Mouse (Mus musculus): ENCODE results near the gene Psmf1. TPM values are rescaled to one million over a fixed set of nuclear protein-coding genes. Genes with fewer than 3 reads are reported as not detected.

Psmf1 gene
- polyA plus RNA-seq, 1 experiment from 2014 or later = 43.4 TPM

- no peak overlapping the region for H3K9ac ChIP-seq
- no peak for ATAC-seq (ENCODE audit: insufficient read depth)
Measured at GRCm38 (mm10) chr2:151756277-151757061, 12.5 kb upstream of the Psmf1 start.

GRCm38 (mm10) chr2:151751330-151751729, 7.3 kb upstream of the Psmf1 start:
- ATAC-seq (ENCODE audit: insufficient read depth) = no peak
- WGBS (ENCODE audit: insufficient replicate concordance) = 53% methylated on average over 5 of the region's 5 CpGs
- Histone ChIP-seq H3K27me3 (peaks cover 15% of the 10 kb centered on the region), H3K4me3 (replicated peaks) (no peak overlapping the region), H3K4me1 (replicated peaks) (no peaks in the 10 kb centered on the region), H3K9ac (no peak overlapping the region), H3K27ac (replicated peaks) (no peak overlapping the region), H3K4me2 (no peak overlapping the region), H3K36me3 (replicated peaks) (no peaks in the 10 kb centered on the region), H3K9me3 (replicated peaks) (no peaks in the 10 kb centered on the region)

More at GRCm38 (mm10) chr2:151756277-151757061, 12.5 kb upstream of the Psmf1 start:
- H3K9me3 ChIP-seq (replicated peaks) = no peaks in the 10 kb centered on the region
- no peaks in the 10 kb centered on the region for H3K4me1 ChIP-seq (replicated peaks)
- no peaks in the 10 kb centered on the region; the same call in 1 of the 2 replicates for H3K27me3 ChIP-seq
- 37% methylated on average over 9 of the region's 9 CpGs for WGBS (ENCODE audit: insufficient replicate concordance)
- H3K4me2 ChIP-seq = no peak overlapping the region
- no peak overlapping the region for H3K4me3 ChIP-seq (replicated peaks)
- no peak overlapping the region for H3K27ac ChIP-seq (replicated peaks)
- no peaks in the 10 kb centered on the region for H3K36me3 ChIP-seq (replicated peaks)

GRCm38 (mm10) chr2:151747847-151748705, 4.1 kb upstream of the Psmf1 start:
- ATAC-seq (ENCODE audit: insufficient read depth) = no peak
- Histone ChIP-seq H3K4me1 (replicated peaks) (peaks cover 17% of the 10 kb centered on the region), H3K27me3 (peaks cover 19% of the 10 kb centered on the region), H3K36me3 (replicated peaks) (no peaks in the 10 kb centered on the region), H3K9me3 (replicated peaks) (no peaks in the 10 kb centered on the region), H3K9ac (no peak overlapping the region), H3K4me2 (no peak overlapping the region), H3K27ac (replicated peaks) (no peak overlapping the region), H3K4me3 (replicated peaks) (no peak overlapping the region)
- WGBS (ENCODE audit: insufficient replicate concordance) = 37% methylated on average over 19 of the region's 19 CpGs

GRCm38 (mm10) chr2:151742850-151743679, 921 bp downstream of the Psmf1 start:
- peak; percentile 74 for ATAC-seq (ENCODE audit: insufficient read depth)
- H3K27me3 ChIP-seq = peaks cover 14% of the 10 kb centered on the region
- peak overlapping the region; percentile 94 for H3K27ac ChIP-seq (replicated peaks)
- H3K4me2 ChIP-seq = peak overlapping the region; percentile 76
- WGBS (ENCODE audit: insufficient replicate concordance) = 23% methylated on average over 6 of the region's 6 CpGs
- no peaks in the 10 kb centered on the region for H3K36me3 ChIP-seq (replicated peaks)
- H3K4me1 ChIP-seq (replicated peaks) = peaks cover 62% of the 10 kb centered on the region
- peak overlapping the region; percentile 42; the same call in 1 of the 2 replicates for H3K9ac ChIP-seq
- no peaks in the 10 kb centered on the region for H3K9me3 ChIP-seq (replicated peaks)
- H3K4me3 ChIP-seq (replicated peaks) = peak overlapping the region; percentile 20

GRCm38 (mm10) chr2:151742084-151742483, 1.9 kb downstream of the Psmf1 start:
- H3K27me3 ChIP-seq = peaks cover 6% of the 10 kb centered on the region; the same call in 1 of the 2 replicates
- peaks cover 72% of the 10 kb centered on the region for H3K4me1 ChIP-seq (replicated peaks)
- H3K9ac ChIP-seq = no peak overlapping the region

GRCm38 (mm10) chr2:151740741-151741526, 3.1 kb downstream of the Psmf1 start:
- peak overlapping the region; percentile 76 for H3K4me2 ChIP-seq
- H3K36me3 ChIP-seq (replicated peaks) = peaks cover 4% of the 10 kb centered on the region; the same call in 1 of the 2 replicates
- H3K9ac ChIP-seq = peak overlapping the region; percentile 93
- H3K9me3 ChIP-seq (replicated peaks) = no peaks in the 10 kb centered on the region
- ATAC-seq (ENCODE audit: insufficient read depth) = peak; percentile 70
- peak overlapping the region; percentile 74 for H3K4me3 ChIP-seq (replicated peaks)
- under 1% methylated on average over 61 of the region's 61 CpGs for WGBS (ENCODE audit: insufficient replicate concordance)
- peaks cover under 1% of the 10 kb centered on the region; the same call in 1 of the 2 replicates for H3K27me3 ChIP-seq
- peak overlapping the region; percentile 94 for H3K27ac ChIP-seq (replicated peaks)
- H3K4me1 ChIP-seq (replicated peaks) = peaks cover 81% of the 10 kb centered on the region

More at GRCm38 (mm10) chr2:151742084-151742483, 1.9 kb downstream of the Psmf1 start:
- H3K9me3 ChIP-seq (replicated peaks) = no peaks in the 10 kb centered on the region
- H3K4me3 ChIP-seq (replicated peaks) = no peak overlapping the region
- 0 out of 2 replicates have a peak, but pooled peaks cover 3% of the 10 kb centered on the region for H3K36me3 ChIP-seq (replicated peaks)
- peak overlapping the region; percentile 94 for H3K27ac ChIP-seq (replicated peaks)
- ATAC-seq (ENCODE audit: insufficient read depth) = no peak
- peak overlapping the region; percentile 76 for H3K4me2 ChIP-seq
- 59% methylated on average over 1 of the region's 1 CpGs for WGBS (ENCODE audit: insufficient replicate concordance)

- 39% methylated on average over 7 of the region's 7 CpGs for WGBS (ENCODE audit: insufficient replicate concordance)
- H3K4me3 ChIP-seq (replicated peaks) = peak overlapping the region; percentile 74
- H3K27ac ChIP-seq (replicated peaks) = peak overlapping the region; percentile 94
- H3K9me3 ChIP-seq (replicated peaks) = no peaks in the 10 kb centered on the region
- peak overlapping the region; percentile 76 for H3K4me2 ChIP-seq
- H3K4me1 ChIP-seq (replicated peaks) = peaks cover 85% of the 10 kb centered on the region
- H3K36me3 ChIP-seq (replicated peaks) = peaks cover 18% of the 10 kb centered on the region
- ATAC-seq (ENCODE audit: insufficient read depth) = peak; percentile 32; the same call in 1 of the 2 replicates
- peak overlapping the region; percentile 93 for H3K9ac ChIP-seq
- no peaks in the 10 kb centered on the region for H3K27me3 ChIP-seq
Measured at GRCm38 (mm10) chr2:151739505-151739904, 4.5 kb downstream of the Psmf1 start.

- H3K9me3 ChIP-seq (replicated peaks) = no peaks in the 10 kb centered on the region
- peaks cover 23% of the 10 kb centered on the region for H3K36me3 ChIP-seq (replicated peaks)
- WGBS (ENCODE audit: insufficient replicate concordance) = 57% methylated on average over 3 of the region's 3 CpGs
- H3K9ac ChIP-seq = peak overlapping the region; percentile 93
- H3K4me2 ChIP-seq = peak overlapping the region; percentile 76
- peak overlapping the region; percentile 94 for H3K27ac ChIP-seq (replicated peaks)
- no peak for ATAC-seq (ENCODE audit: insufficient read depth)
- H3K27me3 ChIP-seq = no peaks in the 10 kb centered on the region
- H3K4me1 ChIP-seq (replicated peaks) = peaks cover 81% of the 10 kb centered on the region
- H3K4me3 ChIP-seq (replicated peaks) = peak overlapping the region; percentile 74
Measured at GRCm38 (mm10) chr2:151739081-151739480, 4.9 kb downstream of the Psmf1 start.

- H3K4me1 ChIP-seq (replicated peaks) = peaks cover 75% of the 10 kb centered on the region
- H3K4me3 ChIP-seq (replicated peaks) = peak overlapping the region; percentile 74
- H3K9ac ChIP-seq = peak overlapping the region; percentile 93; the same call in 1 of the 2 replicates
- WGBS (ENCODE audit: insufficient replicate concordance) = 31% methylated on average over 4 of the region's 4 CpGs
- ATAC-seq (ENCODE audit: insufficient read depth) = no peak
- H3K36me3 ChIP-seq (replicated peaks) = peaks cover 29% of the 10 kb centered on the region
- peak overlapping the region; percentile 94 for H3K27ac ChIP-seq (replicated peaks)
- H3K4me2 ChIP-seq = peak overlapping the region; percentile 76
- H3K9me3 ChIP-seq (replicated peaks) = no peaks in the 10 kb centered on the region
- H3K27me3 ChIP-seq = no peaks in the 10 kb centered on the region
Measured at GRCm38 (mm10) chr2:151738460-151738859, 5.5 kb downstream of the Psmf1 start.

GRCm38 (mm10) chr2:151735422-151735821, 8.6 kb downstream of the Psmf1 start:
- Histone ChIP-seq H3K4me1 (replicated peaks) (peaks cover 50% of the 10 kb centered on the region), H3K4me2 (no peak overlapping the region), H3K27me3 (no peaks in the 10 kb centered on the region), H3K36me3 (replicated peaks) (peaks cover 53% of the 10 kb centered on the region), H3K9me3 (replicated peaks) (no peaks in the 10 kb centered on the region), H3K27ac (replicated peaks) (no peak overlapping the region), H3K4me3 (replicated peaks) (no peak overlapping the region), H3K9ac (no peak overlapping the region)
- ATAC-seq (ENCODE audit: insufficient read depth) = no peak
- WGBS (ENCODE audit: insufficient replicate concordance) = 86% methylated on average over 6 of the region's 6 CpGs

Data from liver, embryonic 15.5 days (tissue).